Mouse (Mus musculus) lung, embryonic 14.5 days (tissue): Measurements from ENCODE around the gene Nucb1. TPM values are rescaled to one million over a fixed set of nuclear protein-coding genes. Genes with fewer than 3 reads are reported as not detected.
"Not testable (repeated sequence)": the region's sequence is repeated elsewhere in the genome, so short reads cannot be mapped to it uniquely, and the experiment has no call there.

ENCODE experiments used
- ATAC-seq: fragments of 200-750 bp; cut with Nextera tagmentation; 2 replicates; pipeline ENCODE4 v1.8.0; 2017; ENCODE audit warnings: mild to moderate bottlenecking, moderate TSS enrichment, moderate library complexity; ENCODE audit not compliant: insufficient read depth
- DNase-seq: peaks from one replicate; pipeline ENCODE4 v3.0.0-alpha.2; 2015
- H3K27ac ChIP-seq: fragments of 300-500 bp; sonication (generic); 2 replicates; pipeline ENCODE4 v1.5.1; 2014; ENCODE audit warnings: low read depth, mild to moderate bottlenecking, moderate library complexity
- H3K27me3 ChIP-seq: fragments of 300-500 bp; sonication (generic); 2 replicates; pipeline ENCODE4 v1.6.1; 2014; ENCODE audit warnings: low read length, control low read depth; ENCODE audit not compliant: insufficient read depth
- H3K36me3 ChIP-seq: fragments of 300-500 bp; sonication (generic); 2 replicates; pipeline ENCODE4 v1.6.1; 2014; ENCODE audit warnings: control low read depth; ENCODE audit not compliant: insufficient read depth
- H3K4me1 ChIP-seq: fragments of 300-500 bp; sonication (generic); 2 replicates; pipeline ENCODE4 v1.6.1; 2014; ENCODE audit warnings: antibody characterized with exemption, control low read depth; ENCODE audit not compliant: insufficient read depth
- H3K4me2 ChIP-seq: fragments of 300-500 bp; sonication (generic); 2 replicates; pipeline ENCODE4 v1.6.1; 2014; ENCODE audit warnings: mild to moderate bottlenecking
- H3K4me3 ChIP-seq: fragments of 300-500 bp; sonication (generic); 2 replicates; pipeline ENCODE4 v1.5.1; 2014; ENCODE audit warnings: low read depth, low read length
- H3K9ac ChIP-seq: fragments of 300-500 bp; sonication (generic); 2 replicates; pipeline ENCODE4 v1.6.1; 2014
- H3K9me3 ChIP-seq: fragments of 300-500 bp; sonication (generic); 2 replicates; pipeline ENCODE4 v1.6.1; 2016; ENCODE audit warnings: low read depth, low read length, control low read depth
- CTCF ChIP-seq: IDR thresholded peaks from 2 replicates; pipeline ENCODE4 v1.5.1; 2016; ENCODE audit warnings: antibody characterized with exemption, low read depth
- WGBS: fragments of 180-500 bp; shearing (Covaris S2); extraction: QIAGEN DNeasy Blood & Tissue Kit; methylation state at CpG from one replicate; pipeline ENCODE4 v1.1.7; 2014; 5-methylcytosine and 5-hydroxymethylcytosine counted together
- polyA plus RNA-seq: library from polyadenylated mRNA; unstranded; fragments of >200 nt; fragmentation: Nextera tagmentation; extraction: Ambion mirVana; gene quantifications from 2 replicates; pipeline ENCODE4 v1.2.1, GENCODE M21; 2014

Gene Nucb1
- polyA plus RNA-seq, 1 experiment from 2014 or later, result 194 TPM

GRCm38 (mm10) chr7:45465549-45465948 lies 44.7 kb downstream of the Nucb1 start:
- Histone ChIP-seq H3K36me3 (peaks cover 43% of the 10 kb centered on the region), H3K27me3 (no peaks in the 10 kb centered on the region), H3K9me3 (no peaks in the 10 kb centered on the region), H3K27ac (no peak overlapping the region), H3K4me2 (peak overlapping the region; percentile 94), H3K9ac (peak overlapping the region; percentile 80), H3K4me1 (peaks cover 6% of the 10 kb centered on the region), H3K4me3 (peak overlapping the region; percentile 87)
- TF ChIP-seq CTCF, result no peak
- DNase-seq, result no peak
- no peak for ATAC-seq
- 73% methylated on average over 9 of the region's 9 CpGs for WGBS

GRCm38 (mm10) chr7:45465112-45465511 lies 45.1 kb downstream of the Nucb1 start:
- H3K4me1 ChIP-seq, result peaks cover 10% of the 10 kb centered on the region
- H3K9ac ChIP-seq, result no peak overlapping the region
- peaks cover 43% of the 10 kb centered on the region for H3K36me3 ChIP-seq
- TF ChIP-seq CTCF, result no peak
- DNase-seq (no peak), ATAC-seq (no peak)
- WGBS, result 90% methylated on average over 12 of the region's 12 CpGs
- H3K4me3 ChIP-seq, result peak overlapping the region; percentile 87; the same call in 1 of the 2 replicates
- no peaks in the 10 kb centered on the region for H3K27me3 ChIP-seq
- H3K9me3 ChIP-seq, result no peaks in the 10 kb centered on the region
- no peak overlapping the region for H3K27ac ChIP-seq
- H3K4me2 ChIP-seq, result peak overlapping the region; percentile 94

- peaks cover 12% of the 10 kb centered on the region for H3K4me1 ChIP-seq
- 90% methylated on average over 7 of the region's 7 CpGs for WGBS
- ATAC-seq, result no peak
- H3K27me3 ChIP-seq, result no peaks in the 10 kb centered on the region
- H3K4me3 ChIP-seq, result no peak overlapping the region
- no peak for DNase-seq
- TF ChIP-seq CTCF, result no peak
- H3K27ac ChIP-seq, result no peak overlapping the region
- no peaks in the 10 kb centered on the region for H3K9me3 ChIP-seq
- no peak overlapping the region for H3K9ac ChIP-seq
- H3K36me3 ChIP-seq, result peaks cover 43% of the 10 kb centered on the region
- no peak overlapping the region for H3K4me2 ChIP-seq
Measured at GRCm38 (mm10) chr7:45463987-45464778, 46.0 kb downstream of the Nucb1 start.

- not testable (repeated sequence) for H3K9me3 ChIP-seq, H3K27me3 ChIP-seq, H3K27ac ChIP-seq, H3K9ac ChIP-seq, ATAC-seq, H3K4me2 ChIP-seq, DNase-seq, H3K4me3 ChIP-seq
- 71% methylated on average over 4 of the region's 4 CpGs for WGBS
- peaks cover 18% of the 10 kb centered on the region for H3K4me1 ChIP-seq
- H3K36me3 ChIP-seq, result peaks cover 51% of the 10 kb centered on the region
Measured at GRCm38 (mm10) chr7:45462868-45463267, 47.3 kb downstream of the Nucb1 start.

- no peak for TF ChIP-seq CTCF
- H3K36me3 ChIP-seq, result peaks cover 56% of the 10 kb centered on the region
- ATAC-seq, result no peak
Measured at GRCm38 (mm10) chr7:45462325-45462724, 47.9 kb downstream of the Nucb1 start.

GRCm38 (mm10) chr7:45461781-45462180 lies 48.4 kb downstream of the Nucb1 start:
- no peak overlapping the region for H3K4me3 ChIP-seq
- no peak overlapping the region for H3K9ac ChIP-seq
- H3K9me3 ChIP-seq, result no peaks in the 10 kb centered on the region
- H3K27me3 ChIP-seq, result no peaks in the 10 kb centered on the region
- TF ChIP-seq CTCF, result no peak
- 80% methylated on average over 4 of the region's 4 CpGs for WGBS
- DNase-seq (no peak), ATAC-seq (no peak)
- H3K4me1 ChIP-seq, result peaks cover 23% of the 10 kb centered on the region
- H3K27ac ChIP-seq, result peak overlapping the region; percentile 21; the same call in 1 of the 2 replicates
- H3K36me3 ChIP-seq, result peaks cover 62% of the 10 kb centered on the region
- H3K4me2 ChIP-seq, result 0 out of 2 replicates have a peak overlapping the region, but pooled peaks have one; percentile 25

More at GRCm38 (mm10) chr7:45462325-45462724, 47.9 kb downstream of the Nucb1 start:
- H3K27ac ChIP-seq, result no peak overlapping the region
- no peaks in the 10 kb centered on the region for H3K27me3 ChIP-seq
- H3K9me3 ChIP-seq, result no peaks in the 10 kb centered on the region
- no peak overlapping the region for H3K9ac ChIP-seq
- H3K4me3 ChIP-seq, result no peak overlapping the region
- peaks cover 23% of the 10 kb centered on the region for H3K4me1 ChIP-seq
- no peak overlapping the region for H3K4me2 ChIP-seq
- DNase-seq, result no peak
- 81% methylated on average over 4 of the region's 4 CpGs for WGBS

GRCm38 (mm10) chr7:45461326-45461725 lies 48.9 kb downstream of the Nucb1 start:
- no peaks in the 10 kb centered on the region for H3K27me3 ChIP-seq
- DNase-seq (no peak), ATAC-seq (no peak)
- H3K27ac ChIP-seq, result peak overlapping the region; percentile 93
- TF ChIP-seq CTCF, result no peak
- H3K4me2 ChIP-seq, result peak overlapping the region; percentile 66
- WGBS, result 38% methylated on average over 5 of the region's 5 CpGs
- peak overlapping the region; percentile 90 for H3K9ac ChIP-seq
- H3K4me3 ChIP-seq, result no peak overlapping the region
- no peaks in the 10 kb centered on the region for H3K9me3 ChIP-seq
- peaks cover 23% of the 10 kb centered on the region for H3K4me1 ChIP-seq
- peaks cover 66% of the 10 kb centered on the region for H3K36me3 ChIP-seq
